Mouse (Mus musculus) heart, postnatal 0 days (tissue): ENCODE data around the gene Evl. TPM values are rescaled to one million over a fixed set of nuclear protein-coding genes. Genes with fewer than 3 reads are reported as not detected.

Source experiments
- ATAC-seq: fragments of 200-750 bp; cut with Nextera tagmentation; 2 replicates; pipeline ENCODE4 v1.8.0; 2017; ENCODE audit warnings: low read depth, moderate number of reproducible peaks, moderate library complexity; ENCODE audit not compliant: insufficient read depth
- DNase-seq: peaks from one replicate; pipeline ENCODE4 v3.0.0-alpha.2; 2016; ENCODE audit warnings: low spot score
- H3K27ac ChIP-seq: fragments of 300-500 bp; sonication (generic); 2 replicates; pipeline ENCODE4 v1.5.1; 2014; ENCODE audit warnings: low read depth, mild to moderate bottlenecking
- H3K27me3 ChIP-seq: fragments of 300-500 bp; sonication (generic); 2 replicates; pipeline ENCODE4 v1.6.1; 2014; ENCODE audit warnings: low read length, mixed read lengths; ENCODE audit not compliant: control insufficient read depth, insufficient read depth
- H3K36me3 ChIP-seq: fragments of 300-500 bp; sonication (generic); replicated peaks from 2 replicates; pipeline ENCODE4 v1.6.1; 2014; ENCODE audit warnings: low read length, mixed read lengths; ENCODE audit not compliant: control insufficient read depth, insufficient read depth
- H3K4me1 ChIP-seq: fragments of 300-500 bp; sonication (generic); 2 replicates; pipeline ENCODE4 v1.6.1; 2014; ENCODE audit warnings: antibody characterized with exemption; ENCODE audit not compliant: control insufficient read depth, insufficient read depth
- H3K4me2 ChIP-seq: fragments of 300-500 bp; sonication (generic); 2 replicates; pipeline ENCODE4 v1.6.1; 2014; ENCODE audit warnings: low read depth, mild to moderate bottlenecking, low read length, moderate library complexity
- H3K4me3 ChIP-seq: fragments of 300-500 bp; sonication (generic); 2 replicates; pipeline ENCODE4 v1.5.1; 2014; ENCODE audit warnings: low read depth, low read length
- H3K9ac ChIP-seq: fragments of 300-500 bp; sonication (generic); replicated peaks from 2 replicates; pipeline ENCODE4 v1.6.1; 2014; ENCODE audit warnings: low read depth, low read length, mixed read lengths
- H3K9me3 ChIP-seq: fragments of 300-500 bp; sonication (generic); replicated peaks from 2 replicates; pipeline ENCODE4 v1.6.1; 2016; ENCODE audit warnings: low read length; ENCODE audit not compliant: control insufficient read depth
- CTCF ChIP-seq: IDR thresholded peaks from 2 replicates; pipeline ENCODE4 v1.5.1; 2016; ENCODE audit warnings: antibody characterized with exemption, control low read depth, low read depth
- EP300 ChIP-seq: IDR thresholded peaks from 2 replicates; pipeline ENCODE4 v1.6.1; 2016; ENCODE audit warnings: antibody characterized with exemption, low read depth
- WGBS: fragments of 180-500 bp; shearing (Covaris S2); extraction: QIAGEN DNeasy Blood & Tissue Kit; methylation state at CpG from one replicate; pipeline ENCODE4 v1.1.7; 2014; 5-methylcytosine and 5-hydroxymethylcytosine counted together
- polyA plus RNA-seq: library from polyadenylated mRNA; unstranded; fragments of >200 nt; fragmentation: Nextera tagmentation; extraction: Ambion mirVana; gene quantifications from 2 replicates; pipeline ENCODE4 v1.2.1, GENCODE M21; 2015
- total RNA-seq: library from RNA; depleted of rRNA; stranded (reverse); fragments of >200 nt; gene quantifications from 2 replicates; pipeline ENCODE4 v1.2.3, GENCODE M21; 2014; ENCODE audit warnings: low replicate concordance

Gene Evl
- total and polyA plus RNA-seq, 2 experiments from 2014 or later = 26.6 to 39.5 TPM

- Histone ChIP-seq H3K27ac (no peak overlapping the region), H3K27me3 (no peaks in the 10 kb centered on the region), H3K4me1 (peaks cover 15% of the 10 kb centered on the region), H3K9ac (no peak overlapping the region), H3K4me3 (no peak overlapping the region), H3K9me3 (no peaks in the 10 kb centered on the region), H3K4me2 (no peak overlapping the region), H3K36me3 (peaks cover 35% of the 10 kb centered on the region)
- TF ChIP-seq CTCF (no peak), EP300 (no peak)
- DNase-seq (no peak), ATAC-seq (no peak)
- WGBS = 89% methylated on average over 3 of the region's 3 CpGs
Observed at GRCm38 (mm10) chr12:108673546-108673945, 119.0 kb downstream of the Evl start.

GRCm38 (mm10) chr12:108674502-108674901, 120.0 kb downstream of the Evl start:
- ATAC-seq = peak; percentile 87
- Histone ChIP-seq H3K36me3 (peaks cover 44% of the 10 kb centered on the region), H3K4me1 (peaks cover 10% of the 10 kb centered on the region), H3K27ac (peak overlapping the region; percentile 59), H3K4me2 (no peak overlapping the region), H3K4me3 (no peak overlapping the region), H3K9ac (no peak overlapping the region), H3K9me3 (no peaks in the 10 kb centered on the region), H3K27me3 (no peaks in the 10 kb centered on the region)
- peak; percentile 87 for DNase-seq
- TF ChIP-seq EP300 (no peak), CTCF (no peak)
- 30% methylated on average over 4 of the region's 4 CpGs for WGBS

GRCm38 (mm10) chr12:108674916-108675315, 120.4 kb downstream of the Evl start:
- Histone ChIP-seq H3K4me2 (no peak overlapping the region), H3K36me3 (peaks cover 46% of the 10 kb centered on the region), H3K9ac (no peak overlapping the region), H3K27me3 (no peaks in the 10 kb centered on the region), H3K4me1 (peaks cover 10% of the 10 kb centered on the region), H3K9me3 (no peaks in the 10 kb centered on the region), H3K27ac (peak overlapping the region; percentile 59), H3K4me3 (no peak overlapping the region)
- WGBS = 88% methylated on average over 2 of the region's 2 CpGs
- DNase-seq = no peak
- no peak for TF ChIP-seq EP300
- no peak for TF ChIP-seq CTCF
- ATAC-seq = no peak

GRCm38 (mm10) chr12:108675614-108676401, 121.3 kb downstream of the Evl start:
- Histone ChIP-seq H3K4me3 (no peak overlapping the region), H3K4me2 (no peak overlapping the region), H3K27me3 (no peaks in the 10 kb centered on the region), H3K27ac (no peak overlapping the region), H3K9ac (no peak overlapping the region), H3K36me3 (peaks cover 49% of the 10 kb centered on the region), H3K9me3 (no peaks in the 10 kb centered on the region), H3K4me1 (peaks cover 10% of the 10 kb centered on the region)
- TF ChIP-seq EP300 (no peak), CTCF (no peak; the same call in 1 of the 2 replicates)
- ATAC-seq = no peak
- no peak for DNase-seq
- 69% methylated on average over 8 of the region's 8 CpGs for WGBS

GRCm38 (mm10) chr12:108677116-108677515, 122.6 kb downstream of the Evl start:
- ATAC-seq = no peak

More at GRCm38 (mm10) chr12:108677116-108677515, 122.6 kb downstream of the Evl start:
- no peaks in the 10 kb centered on the region for H3K9me3 ChIP-seq
- H3K9ac ChIP-seq = no peak overlapping the region
- TF ChIP-seq EP300 = no peak
- no peak for TF ChIP-seq CTCF
- no peak overlapping the region for H3K4me3 ChIP-seq
- no peaks in the 10 kb centered on the region for H3K27me3 ChIP-seq
- no peak overlapping the region for H3K4me2 ChIP-seq
- peaks cover 60% of the 10 kb centered on the region for H3K36me3 ChIP-seq
- H3K4me1 ChIP-seq = peaks cover 10% of the 10 kb centered on the region
- DNase-seq = no peak
- no peak overlapping the region for H3K27ac ChIP-seq
- 75% methylated on average over 5 of the region's 5 CpGs for WGBS
